8 mouse cellular contexts compared by ENCODE assay signal in genomic region chr5:76974207-76974553, GRCm38 (mm10). TPM values are rescaled to one million over a fixed set of nuclear protein-coding genes. Genes with fewer than 3 reads are reported as not detected.
DNase-seq lines count a peak whose midpoint lies in the region; ATAC-seq lines count a peak whose summit lies in the region.

No protein-coding gene starts in this region.

- H3K4me3 ChIP-seq in forebrain, embryonic 10.5 days = peak overlapping the region; percentile 96
- peak overlapping the region; percentile 99 for H3K4me3 ChIP-seq in limb, embryonic 15.5 days
- H3K4me3 ChIP-seq in stomach, embryonic 14.5 days (ENCODE audit: low read depth, low read length) = peak overlapping the region; percentile 89

- 4% methylated on average over 17 of the region's 17 CpGs for WGBS in forebrain, embryonic 10.5 days
- 2% methylated on average over 17 of the region's 17 CpGs for WGBS in limb, embryonic 15.5 days
- 2% methylated on average over 17 of the region's 17 CpGs for WGBS in stomach, embryonic 14.5 days

- peaks cover 58% of the 10 kb centered on the region for H3K36me3 ChIP-seq in forebrain, embryonic 10.5 days (replicated peaks)
- peaks cover 34% of the 10 kb centered on the region for H3K36me3 ChIP-seq in limb, embryonic 15.5 days
- peaks cover 18% of the 10 kb centered on the region for H3K36me3 ChIP-seq in stomach, embryonic 14.5 days (ENCODE audit: control insufficient read depth, insufficient read depth, low read length)

- peak overlapping the region; percentile 88 for H3K9ac ChIP-seq in limb, embryonic 15.5 days
- peak overlapping the region; percentile 55 for H3K9ac ChIP-seq in stomach, embryonic 14.5 days (replicated peaks; ENCODE audit: low read depth, low read length)

- peaks cover 20% of the 10 kb centered on the region for H3K4me1 ChIP-seq in forebrain, embryonic 10.5 days
- H3K4me1 ChIP-seq in limb, embryonic 15.5 days = peaks cover 12% of the 10 kb centered on the region
- peaks cover 5% of the 10 kb centered on the region; the same call in 1 of the 2 replicates for H3K4me1 ChIP-seq in stomach, embryonic 14.5 days (ENCODE audit: control insufficient read depth, insufficient read depth, low read length)

- peak; percentile 11 for DNase-seq in spleen, adult 12 weeks (ENCODE audit: low spot score)
- DNase-seq in spleen, postnatal 36 days (ENCODE audit: low spot score in 2 of 2) = no peak
- no peak for DNase-seq in forebrain, embryonic 10.5 days (ENCODE audit: extremely low spot score, low spot score)
- DNase-seq in urinary bladder, postnatal 36 days (ENCODE audit: low spot score in 2 of 2) = no peak
- no peak for DNase-seq in adrenal gland, adult 18-20 months (ENCODE audit: low spot score in 2 of 2)
- DNase-seq in urinary bladder, postnatal 10 days (ENCODE audit: low spot score) = no peak

- ATAC-seq in limb, embryonic 15.5 days (ENCODE audit: insufficient number of reproducible peaks, low FRiP score, low TSS enrichment, low read depth) = peak; percentile 8; the same call in 1 of the 2 replicates
- ATAC-seq in stomach, embryonic 14.5 days (ENCODE audit: insufficient number of reproducible peaks, insufficient read depth, low FRiP score, low read depth) = 0 out of 2 replicates have a peak, but pooled peaks have one; percentile 5

- peak overlapping the region; percentile 92 for H3K27ac ChIP-seq in forebrain, embryonic 10.5 days
- H3K27ac ChIP-seq in limb, embryonic 15.5 days = peak overlapping the region; percentile 93
- no peak overlapping the region for H3K27ac ChIP-seq in stomach, embryonic 14.5 days (ENCODE audit: low read length)

- H3K9me3 ChIP-seq in forebrain, embryonic 10.5 days = no peaks in the 10 kb centered on the region
- no peaks in the 10 kb centered on the region for H3K9me3 ChIP-seq in limb, embryonic 15.5 days
- H3K9me3 ChIP-seq in stomach, embryonic 14.5 days (ENCODE audit: control insufficient read depth, low read depth, low read length) = no peaks in the 10 kb centered on the region

- H3K4me2 ChIP-seq in limb, embryonic 15.5 days = peak overlapping the region; percentile 77
- H3K4me2 ChIP-seq in stomach, embryonic 14.5 days (replicated peaks; ENCODE audit: low read depth, low read length) = peak overlapping the region; percentile 77

- H3K27me3 ChIP-seq in forebrain, embryonic 10.5 days (ENCODE audit: poor library complexity, severe bottlenecking) = no peaks in the 10 kb centered on the region
- no peaks in the 10 kb centered on the region for H3K27me3 ChIP-seq in limb, embryonic 15.5 days
- no peaks in the 10 kb centered on the region for H3K27me3 ChIP-seq in stomach, embryonic 14.5 days (ENCODE audit: control insufficient read depth, insufficient read depth, low read length)

RNA-seq across cellular contexts. Expression of gene Srp72, which starts 0.3 kb away (rescaled TPM):
- polyA plus RNA-seq in forebrain, embryonic 10.5 days (2016; fragmentation: Nextera tagmentation; extraction: Ambion mirVana) = 80.8 and 81.1 TPM in 2 replicates
- polyA plus RNA-seq in limb, embryonic 15.5 days (2015; fragmentation: Nextera tagmentation; extraction: Ambion mirVana) = 103 and 109 TPM in 2 replicates
- 105 and 113 TPM in 2 replicates for polyA plus RNA-seq in stomach, embryonic 14.5 days (2014; fragmentation: Nextera tagmentation; extraction: Ambion mirVana)
- 100 to 1,000 TPM; 115 to 139 TPM for total RNA-seq in adrenal gland, adult 18-20 months (2021)

RNA-seq across cellular contexts. Expression of gene Ppat, which starts 22.8 kb away (rescaled TPM):
- 63.7 and 70.1 TPM in 2 replicates for polyA plus RNA-seq in forebrain, embryonic 10.5 days (2016; fragmentation: Nextera tagmentation; extraction: Ambion mirVana)
- 19.3 and 19.4 TPM in 2 replicates for polyA plus RNA-seq in limb, embryonic 15.5 days (2015; fragmentation: Nextera tagmentation; extraction: Ambion mirVana)
- 29.1 and 31.6 TPM in 2 replicates for polyA plus RNA-seq in stomach, embryonic 14.5 days (2014; fragmentation: Nextera tagmentation; extraction: Ambion mirVana)
- total RNA-seq in adrenal gland, adult 18-20 months (2021) = 10 to 100 TPM; 12.2 to 15.3 TPM

RNA-seq across cellular contexts. Expression of gene Paics, which starts 23.1 kb away (rescaled TPM):
- polyA plus RNA-seq in forebrain, embryonic 10.5 days (2016; fragmentation: Nextera tagmentation; extraction: Ambion mirVana) = 543 and 561 TPM in 2 replicates
- polyA plus RNA-seq in limb, embryonic 15.5 days (2015; fragmentation: Nextera tagmentation; extraction: Ambion mirVana) = 237 and 238 TPM in 2 replicates
- 244 and 254 TPM in 2 replicates for polyA plus RNA-seq in stomach, embryonic 14.5 days (2014; fragmentation: Nextera tagmentation; extraction: Ambion mirVana)
- 100 to 1,000 TPM; 148 to 195 TPM for total RNA-seq in adrenal gland, adult 18-20 months (2021)

RNA-seq across cellular contexts. Expression of gene Arl9, which starts 29.7 kb away (rescaled TPM):
- polyA plus RNA-seq in forebrain, embryonic 10.5 days (2016; fragmentation: Nextera tagmentation; extraction: Ambion mirVana) = not detected in 2 replicates
- polyA plus RNA-seq in limb, embryonic 15.5 days (2015; fragmentation: Nextera tagmentation; extraction: Ambion mirVana) = 0.55 TPM in 1 of 2 replicates, not detected in the other
- not detected in 2 replicates for polyA plus RNA-seq in stomach, embryonic 14.5 days (2014; fragmentation: Nextera tagmentation; extraction: Ambion mirVana)
- not detected for total RNA-seq in adrenal gland, adult 18-20 months (2021)

RNA-seq across cellular contexts. Expression of gene Thegl, which starts 41.6 kb away (rescaled TPM):
- polyA plus RNA-seq in forebrain, embryonic 10.5 days (2016; fragmentation: Nextera tagmentation; extraction: Ambion mirVana) = 0.25 and 0.26 TPM in 2 replicates
- polyA plus RNA-seq in limb, embryonic 15.5 days (2015; fragmentation: Nextera tagmentation; extraction: Ambion mirVana) = 0.16 and 0.22 TPM in 2 replicates
- 0.14 and 0.22 TPM in 2 replicates for polyA plus RNA-seq in stomach, embryonic 14.5 days (2014; fragmentation: Nextera tagmentation; extraction: Ambion mirVana)
- not detected for total RNA-seq in adrenal gland, adult 18-20 months (2021)
